Mouse (Mus musculus) intestine, embryonic 16.5 days (tissue): ENCODE measurements around the gene Lurap1. TPM values are rescaled to one million over a fixed set of nuclear protein-coding genes. Genes with fewer than 3 reads are reported as not detected.

Source experiments
- ATAC-seq: fragments of 200-750 bp; cut with Nextera tagmentation; 2 replicates; pipeline ENCODE4 v1.8.0; 2017; ENCODE audit warnings: moderate TSS enrichment, moderate library complexity
- H3K27ac ChIP-seq: fragments of 300-500 bp; sonication (generic); 2 replicates; pipeline ENCODE4 v1.5.1; 2014; ENCODE audit warnings: mild to moderate bottlenecking, low read length
- H3K27me3 ChIP-seq: fragments of 300-500 bp; sonication (generic); replicated peaks from 2 replicates; pipeline ENCODE4 v1.6.1; 2014; ENCODE audit warnings: low read length, control low read depth, mixed read lengths; ENCODE audit not compliant: control insufficient read depth, insufficient read depth
- H3K36me3 ChIP-seq: fragments of 300-500 bp; sonication (generic); 2 replicates; pipeline ENCODE4 v1.6.1; 2014; ENCODE audit warnings: low read length, control low read depth; ENCODE audit not compliant: control insufficient read depth, insufficient read depth
- H3K4me1 ChIP-seq: fragments of 300-500 bp; sonication (generic); 2 replicates; pipeline ENCODE4 v1.6.1; 2014; ENCODE audit warnings: low read length, control low read depth, mixed read lengths; ENCODE audit not compliant: control insufficient read depth, insufficient read depth
- H3K4me2 ChIP-seq: fragments of 300-500 bp; sonication (generic); 2 replicates; pipeline ENCODE4 v1.6.1; 2014; ENCODE audit warnings: low read depth, low read length, control low read depth
- H3K4me3 ChIP-seq: fragments of 300-500 bp; sonication (generic); 2 replicates; pipeline ENCODE4 v1.5.1; 2014; ENCODE audit warnings: mild to moderate bottlenecking, low read length
- H3K9ac ChIP-seq: fragments of 300-500 bp; sonication (generic); 2 replicates; pipeline ENCODE4 v1.6.1; 2014; ENCODE audit warnings: low read depth, low read length
- H3K9me3 ChIP-seq: fragments of 300-500 bp; sonication (generic); 2 replicates; pipeline ENCODE4 v1.6.1; 2016; ENCODE audit warnings: low read length, control low read depth; ENCODE audit not compliant: control insufficient read depth
- WGBS: fragments of 180-500 bp; shearing (Covaris S2); extraction: QIAGEN DNeasy Blood & Tissue Kit; methylation state at CpG from one replicate; pipeline ENCODE4 v1.1.7; 2014; 5-methylcytosine and 5-hydroxymethylcytosine counted together
- polyA plus RNA-seq: library from polyadenylated mRNA; unstranded; fragments of >200 nt; fragmentation: Nextera tagmentation; extraction: Ambion mirVana; gene quantifications from 2 replicates; pipeline ENCODE4 v1.2.1, GENCODE M21; 2015

Gene Lurap1
- polyA plus RNA-seq, 1 experiment from 2014 or later, result 1.4 TPM

DNA sequence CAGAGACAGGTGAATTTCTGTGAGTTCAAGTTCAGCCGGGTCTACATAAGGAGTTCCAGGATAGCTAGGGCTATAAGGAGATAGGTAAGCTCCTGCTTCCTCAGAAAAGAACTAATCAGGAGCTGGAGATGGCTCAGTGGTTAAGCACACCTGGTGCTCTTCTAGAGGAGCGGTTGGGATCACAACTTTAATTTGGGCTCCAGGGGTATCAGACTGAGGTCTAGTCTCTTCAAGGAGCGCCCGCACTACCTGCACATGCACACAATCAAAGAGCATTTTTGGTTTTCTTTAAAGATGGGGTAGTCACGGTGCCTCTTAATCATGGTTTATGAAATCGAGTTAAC is 1.4 kb downstream of the Lurap1 start:
- H3K9me3 ChIP-seq, result no peaks in the 10 kb centered on the region
- 27% methylated on average over 6 of the region's 6 CpGs for WGBS
- H3K9ac ChIP-seq, result peak overlapping the region; percentile 94
- H3K4me1 ChIP-seq, result peaks cover 10% of the 10 kb centered on the region; the same call in 1 of the 2 replicates
- ATAC-seq, result peak; percentile 7; the same call in 1 of the 2 replicates
- H3K27ac ChIP-seq, result peak overlapping the region; percentile 86
- H3K36me3 ChIP-seq, result peaks cover 14% of the 10 kb centered on the region
- H3K4me2 ChIP-seq, result peak overlapping the region; percentile 74
- H3K27me3 ChIP-seq, result no peaks in the 10 kb centered on the region
- peak overlapping the region; percentile 74 for H3K4me3 ChIP-seq

DNA sequence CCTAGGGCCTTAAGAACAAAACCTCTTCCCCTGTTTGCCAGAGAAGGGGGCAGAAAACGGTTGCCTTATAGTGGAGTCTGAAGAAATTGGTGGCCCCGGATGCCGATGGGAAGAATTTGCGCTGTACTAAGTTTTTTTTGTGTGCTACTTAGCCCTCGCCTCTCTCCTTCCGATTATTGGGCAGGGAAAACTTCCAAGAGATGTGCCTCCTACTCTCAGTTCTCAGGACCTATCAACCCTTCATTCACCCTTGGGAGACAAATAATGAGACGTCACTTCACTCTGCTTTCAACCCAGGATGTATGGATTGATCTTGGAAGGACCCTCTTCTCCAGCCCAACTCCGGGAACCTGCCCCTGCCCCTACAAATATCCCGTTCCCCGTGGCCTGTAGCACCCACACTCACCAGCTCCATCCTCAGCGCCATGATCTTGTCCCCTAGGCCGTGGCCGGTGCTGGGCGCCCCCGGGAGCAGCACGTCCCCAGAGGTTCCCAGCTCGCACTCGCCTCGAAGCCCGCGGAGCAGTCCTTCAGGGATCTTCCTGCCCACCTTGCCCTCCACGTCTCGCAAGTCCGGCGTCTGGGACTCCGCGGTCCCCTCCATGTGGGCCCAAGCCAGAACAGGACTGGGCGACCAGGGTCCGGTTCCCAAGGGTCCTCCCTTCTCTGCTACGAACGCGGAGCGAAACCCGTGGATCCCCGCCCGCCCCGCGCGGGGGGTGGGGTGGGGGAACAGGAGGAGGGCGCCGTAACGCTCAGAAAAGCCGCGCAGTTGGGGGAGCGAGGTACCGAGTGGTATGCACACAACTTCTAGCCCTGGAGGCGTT is 7.0 kb downstream of the Lurap1 start:
- Histone ChIP-seq H3K9me3 (no peaks in the 10 kb centered on the region), H3K4me3 (peak overlapping the region; percentile 74), H3K4me1 (peaks cover 10% of the 10 kb centered on the region), H3K4me2 (peak overlapping the region; percentile 99), H3K27me3 (no peaks in the 10 kb centered on the region), H3K36me3 (no peaks in the 10 kb centered on the region), H3K27ac (no peak overlapping the region), H3K9ac (peak overlapping the region; percentile 81)
- peak; percentile 79 for ATAC-seq
- under 1% methylated on average over 43 of the region's 47 CpGs for WGBS

DNA sequence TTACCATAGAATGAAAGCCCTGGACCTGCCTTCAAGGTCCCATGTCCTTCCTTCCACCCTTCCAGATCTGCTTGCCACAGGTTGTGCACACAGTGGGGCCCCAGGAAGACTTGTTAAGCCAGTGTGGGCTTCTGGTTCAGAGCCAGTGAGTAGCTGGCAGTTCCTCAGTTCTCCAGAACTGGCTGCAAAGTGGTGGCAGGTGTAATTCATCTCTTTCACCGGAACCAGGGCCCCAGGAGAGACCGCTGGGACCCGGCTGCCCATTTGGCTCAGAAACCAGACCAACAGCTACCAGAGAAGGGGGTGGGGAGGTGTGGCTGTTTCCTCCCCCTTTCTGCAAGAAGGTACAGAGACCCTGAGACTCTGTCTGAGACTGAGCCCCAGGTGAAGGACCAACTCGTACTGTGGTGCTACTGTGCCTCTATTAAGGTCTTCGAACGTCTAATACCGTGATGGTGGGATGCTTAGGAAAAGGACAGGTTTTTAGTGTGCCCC is 7.8 kb downstream of the Lurap1 start:
- 19% methylated on average over 7 of the region's 7 CpGs for WGBS
- H3K9me3 ChIP-seq, result no peaks in the 10 kb centered on the region
- H3K27ac ChIP-seq, result no peak overlapping the region
- no peaks in the 10 kb centered on the region for H3K27me3 ChIP-seq
- peak overlapping the region; percentile 99 for H3K4me2 ChIP-seq
- ATAC-seq, result 0 out of 2 replicates have a peak, but pooled peaks have one; percentile 25
- H3K4me3 ChIP-seq, result peak overlapping the region; percentile 74
- H3K9ac ChIP-seq, result peak overlapping the region; percentile 81; the same call in 1 of the 2 replicates
- H3K36me3 ChIP-seq, result no peaks in the 10 kb centered on the region
- peaks cover 10% of the 10 kb centered on the region for H3K4me1 ChIP-seq

DNA sequence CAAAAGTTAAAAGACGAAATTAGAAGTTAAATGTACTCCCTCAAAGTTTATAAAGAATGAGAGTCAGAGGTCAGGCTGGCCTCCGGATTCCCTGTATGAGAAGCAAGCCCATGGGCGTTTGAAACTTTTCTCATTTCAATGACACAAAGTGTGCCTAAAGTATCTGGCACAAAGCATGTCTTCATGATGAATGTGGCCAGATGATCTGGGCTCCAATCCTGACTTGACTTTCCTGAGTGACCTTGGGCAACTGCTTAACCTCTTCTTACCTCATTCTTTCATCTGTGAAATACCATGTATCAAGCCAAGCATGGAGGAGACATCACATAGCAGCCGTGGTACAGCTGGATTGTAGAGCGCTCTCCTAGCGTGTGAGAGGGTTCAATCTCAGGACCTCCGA is 8.9 kb downstream of the Lurap1 start:
- H3K36me3 ChIP-seq, result no peaks in the 10 kb centered on the region
- H3K27ac ChIP-seq, result no peak overlapping the region
- ATAC-seq, result no peak
- no peaks in the 10 kb centered on the region for H3K9me3 ChIP-seq
- WGBS, result 80% methylated on average over 7 of the region's 7 CpGs
- H3K9ac ChIP-seq, result no peak overlapping the region
- H3K27me3 ChIP-seq, result no peaks in the 10 kb centered on the region
- no peak overlapping the region for H3K4me3 ChIP-seq
- peaks cover 12% of the 10 kb centered on the region for H3K4me1 ChIP-seq
- no peak overlapping the region for H3K4me2 ChIP-seq

DNA sequence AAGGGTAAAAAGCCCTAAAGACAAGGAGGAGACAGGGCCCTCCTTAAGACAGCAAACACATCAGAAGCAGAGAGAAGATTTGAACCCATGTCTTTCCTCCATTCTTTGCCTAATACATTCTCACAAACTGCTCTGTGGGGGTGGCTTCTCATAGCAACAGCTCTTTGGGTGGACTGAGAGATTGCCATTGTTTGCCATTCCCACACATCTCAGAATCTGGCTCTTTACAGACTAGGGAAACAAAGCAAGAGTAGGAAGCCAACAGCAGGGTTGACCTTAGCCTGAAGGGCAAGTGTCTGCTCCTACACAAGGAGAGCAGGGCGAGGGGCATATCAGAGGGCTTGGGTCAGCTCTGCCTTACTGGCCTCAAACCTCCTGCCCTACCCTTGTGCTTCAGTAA is 9.4 kb downstream of the Lurap1 start:
- H3K4me2 ChIP-seq, result no peak overlapping the region
- no peak for ATAC-seq
- WGBS, result 77% methylated on average over 1 of the region's 1 CpGs
- H3K27me3 ChIP-seq, result no peaks in the 10 kb centered on the region
- H3K9me3 ChIP-seq, result no peaks in the 10 kb centered on the region
- no peak overlapping the region for H3K27ac ChIP-seq
- no peak overlapping the region for H3K9ac ChIP-seq
- no peaks in the 10 kb centered on the region for H3K36me3 ChIP-seq
- H3K4me3 ChIP-seq, result no peak overlapping the region
- peaks cover 18% of the 10 kb centered on the region for H3K4me1 ChIP-seq

DNA sequence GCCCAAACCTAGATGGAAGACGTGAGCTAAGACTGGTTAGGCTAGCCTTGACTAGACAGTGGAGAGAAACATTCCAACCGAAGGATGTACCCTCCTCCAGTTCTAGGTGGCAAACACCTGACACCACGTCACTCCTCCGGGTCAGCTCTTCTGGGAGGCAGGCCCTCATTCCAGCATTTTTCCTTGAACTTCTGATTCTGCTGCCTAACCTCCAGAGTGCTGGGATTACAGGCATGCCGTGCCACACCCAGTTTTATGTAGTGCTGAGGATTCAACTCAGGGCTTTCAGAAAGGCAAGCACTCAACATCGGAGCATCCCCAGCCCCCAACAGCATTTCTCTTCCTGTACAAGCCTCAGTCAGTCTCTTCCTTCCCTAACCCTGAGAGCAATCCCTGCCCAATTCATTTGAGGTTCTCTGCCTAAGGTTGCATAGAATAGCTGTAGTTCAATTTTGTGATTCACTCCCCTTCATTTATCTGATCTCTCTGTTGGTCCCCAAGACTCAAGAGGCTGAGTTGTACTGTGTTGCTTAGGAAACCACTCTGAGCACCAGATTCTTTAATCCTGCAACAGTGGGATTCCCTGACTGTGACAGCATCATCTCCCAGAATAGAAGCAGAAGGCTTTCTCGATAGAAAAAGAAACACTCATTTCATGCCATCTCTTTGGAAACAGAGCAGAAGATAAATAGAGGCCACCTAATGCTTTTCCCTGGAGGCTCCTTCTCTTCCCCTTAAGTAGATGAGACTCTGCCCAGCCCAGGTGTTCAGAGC is 10.2 kb downstream of the Lurap1 start:
- Histone ChIP-seq H3K27ac (no peak overlapping the region), H3K27me3 (no peaks in the 10 kb centered on the region)

DNA sequence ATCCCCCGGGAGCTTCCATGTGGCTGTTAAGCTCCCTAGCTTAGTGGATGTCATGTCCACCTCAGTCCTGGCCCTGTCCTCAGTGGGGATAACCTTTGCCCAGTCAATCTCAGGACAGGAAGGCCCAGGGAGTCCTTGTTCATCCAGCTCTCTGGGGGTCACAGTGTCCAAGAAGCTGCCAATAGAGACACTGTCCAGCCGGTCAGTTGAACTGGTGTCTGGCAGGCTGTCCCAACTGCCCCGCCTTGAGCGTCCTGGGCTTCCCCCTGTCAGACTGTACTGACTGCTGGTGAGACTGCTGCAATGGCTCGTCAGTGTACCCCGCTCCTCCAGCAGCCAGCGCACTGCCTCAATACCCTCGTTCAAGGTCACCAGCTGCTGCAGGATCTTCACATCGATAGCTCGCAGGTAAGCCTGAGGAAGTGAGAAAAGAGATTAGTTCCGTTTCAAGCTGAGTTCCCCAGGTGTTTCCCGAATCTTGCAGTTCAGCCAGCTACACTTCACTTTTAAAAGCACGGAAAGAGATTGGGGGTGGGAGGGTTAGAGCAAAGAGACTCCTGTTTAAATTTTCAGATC is 13.6 kb downstream of the Lurap1 start:
- Histone ChIP-seq H3K4me1 (peaks cover 9% of the 10 kb centered on the region; the same call in 1 of the 2 replicates), H3K9me3 (no peaks in the 10 kb centered on the region), H3K27ac (no peak overlapping the region), H3K4me3 (no peak overlapping the region), H3K4me2 (no peak overlapping the region), H3K9ac (no peak overlapping the region), H3K36me3 (no peaks in the 10 kb centered on the region), H3K27me3 (no peaks in the 10 kb centered on the region)
- peak; percentile 34; the same call in 1 of the 2 replicates for ATAC-seq
- 44% methylated on average over 13 of the region's 13 CpGs for WGBS

More for the DNA sequence above, 10.2 kb downstream of the Lurap1 start:
- no peak for ATAC-seq
- Histone ChIP-seq H3K4me2 (no peak overlapping the region), H3K36me3 (no peaks in the 10 kb centered on the region), H3K4me1 (peaks cover 19% of the 10 kb centered on the region), H3K4me3 (no peak overlapping the region), H3K9me3 (no peaks in the 10 kb centered on the region), H3K9ac (no peak overlapping the region)
- 77% methylated on average over 7 of the region's 7 CpGs for WGBS

DNA sequence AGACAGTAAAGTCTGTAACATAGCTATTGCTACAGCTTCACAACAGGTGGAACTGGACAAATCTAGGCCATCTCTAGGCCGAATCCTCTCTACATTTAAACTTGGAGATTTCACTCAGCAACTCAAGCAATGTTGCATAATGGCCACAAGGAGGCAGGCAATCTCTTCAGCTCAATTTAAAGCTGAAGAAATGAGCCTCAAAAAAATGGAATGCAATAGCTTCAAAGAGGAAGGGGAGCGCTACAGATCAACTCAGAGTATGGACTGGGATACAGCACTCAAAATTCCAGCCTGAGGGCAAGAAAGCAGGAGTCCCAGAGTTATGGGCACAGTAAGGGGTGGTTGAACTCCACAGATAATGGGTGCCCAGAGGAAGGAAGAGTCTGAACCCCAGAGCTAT is 16.1 kb downstream of the Lurap1 start:
- no peak overlapping the region for H3K27ac ChIP-seq
- no peak overlapping the region for H3K4me3 ChIP-seq
- no peak overlapping the region for H3K4me2 ChIP-seq
- no peaks in the 10 kb centered on the region for H3K9me3 ChIP-seq
- 38% methylated on average over 2 of the region's 2 CpGs for WGBS
- H3K36me3 ChIP-seq, result no peaks in the 10 kb centered on the region
- peaks cover 9% of the 10 kb centered on the region; the same call in 1 of the 2 replicates for H3K4me1 ChIP-seq
- H3K27me3 ChIP-seq, result no peaks in the 10 kb centered on the region
- H3K9ac ChIP-seq, result no peak overlapping the region
- ATAC-seq, result no peak

DNA sequence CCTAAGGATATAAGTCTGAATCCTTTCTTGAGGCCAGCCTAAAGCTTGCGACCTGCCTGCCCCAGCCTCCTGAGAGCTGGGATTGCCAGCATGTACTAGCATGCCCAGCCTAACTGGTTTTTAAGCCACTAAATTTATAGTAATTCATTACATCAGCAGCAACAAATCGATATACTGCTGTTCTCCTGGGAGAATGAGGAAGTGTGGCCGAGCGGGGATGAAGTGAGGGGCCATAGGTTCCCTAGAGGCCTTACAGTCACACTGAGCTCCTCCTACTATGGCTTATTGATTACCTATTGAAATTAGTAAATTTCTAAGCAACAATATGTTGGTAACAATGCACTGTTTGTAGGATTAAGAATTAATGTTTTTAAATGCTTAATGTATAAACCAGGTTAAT is 18.0 kb downstream of the Lurap1 start:
- Histone ChIP-seq H3K9ac (no peak overlapping the region), H3K27me3 (no peaks in the 10 kb centered on the region), H3K4me3 (no peak overlapping the region), H3K4me1 (peaks cover 9% of the 10 kb centered on the region; the same call in 1 of the 2 replicates), H3K27ac (no peak overlapping the region), H3K9me3 (no peaks in the 10 kb centered on the region), H3K4me2 (no peak overlapping the region), H3K36me3 (no peaks in the 10 kb centered on the region)
- 74% methylated on average over 4 of the region's 4 CpGs for WGBS
- ATAC-seq, result no peak
